Mouse (Mus musculus): ENCODE data around the gene Vasp.
A peak's percentile ranks its signal among the peaks of the same experiment; 100 is the strongest.

Gene Vasp

DNA sequence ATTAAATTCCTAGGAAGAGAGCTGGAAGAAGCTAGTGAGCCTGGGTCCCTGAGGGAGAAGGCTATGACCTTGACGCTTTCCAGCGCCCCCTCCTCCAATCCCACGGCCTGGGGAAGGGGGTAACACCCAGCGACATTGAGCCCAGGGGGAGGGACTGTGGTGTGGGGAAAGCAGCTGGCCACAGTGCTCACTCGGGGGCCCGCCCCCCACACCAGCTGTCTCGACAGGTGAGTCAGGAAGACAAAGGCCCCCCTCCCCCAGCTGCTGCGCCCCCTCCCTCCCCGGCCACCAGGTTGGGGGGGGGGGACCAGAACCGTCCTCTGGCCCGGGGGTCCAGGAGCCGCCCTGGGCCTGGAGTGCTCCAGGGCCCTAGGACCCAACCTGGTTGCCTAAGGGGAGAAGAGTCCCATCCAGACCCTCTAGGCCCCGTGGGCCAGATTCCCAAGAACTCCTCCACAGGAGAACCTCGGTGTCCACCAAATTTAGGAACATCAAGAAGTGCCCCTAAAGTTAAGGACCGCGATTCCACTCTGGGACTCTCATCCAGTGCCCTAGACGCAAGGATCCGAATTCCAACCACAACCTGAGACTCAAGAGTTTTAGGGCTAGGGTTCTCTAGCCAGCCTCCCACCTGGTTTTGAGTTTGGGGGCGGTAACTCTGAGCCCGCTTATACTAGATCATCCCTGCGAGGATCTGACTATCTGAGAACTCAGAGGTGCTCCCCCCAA, 944 bp downstream of the Vasp start:
- DNase-seq (ENCODE audit: low spot score in 2 of 2) = no peak

GRCm38 (mm10) chr7:19269721-19270441, 1.7 kb downstream of the Vasp start:
- DNase-seq (ENCODE audit: low spot score in 2 of 2) = no peak

DNA sequence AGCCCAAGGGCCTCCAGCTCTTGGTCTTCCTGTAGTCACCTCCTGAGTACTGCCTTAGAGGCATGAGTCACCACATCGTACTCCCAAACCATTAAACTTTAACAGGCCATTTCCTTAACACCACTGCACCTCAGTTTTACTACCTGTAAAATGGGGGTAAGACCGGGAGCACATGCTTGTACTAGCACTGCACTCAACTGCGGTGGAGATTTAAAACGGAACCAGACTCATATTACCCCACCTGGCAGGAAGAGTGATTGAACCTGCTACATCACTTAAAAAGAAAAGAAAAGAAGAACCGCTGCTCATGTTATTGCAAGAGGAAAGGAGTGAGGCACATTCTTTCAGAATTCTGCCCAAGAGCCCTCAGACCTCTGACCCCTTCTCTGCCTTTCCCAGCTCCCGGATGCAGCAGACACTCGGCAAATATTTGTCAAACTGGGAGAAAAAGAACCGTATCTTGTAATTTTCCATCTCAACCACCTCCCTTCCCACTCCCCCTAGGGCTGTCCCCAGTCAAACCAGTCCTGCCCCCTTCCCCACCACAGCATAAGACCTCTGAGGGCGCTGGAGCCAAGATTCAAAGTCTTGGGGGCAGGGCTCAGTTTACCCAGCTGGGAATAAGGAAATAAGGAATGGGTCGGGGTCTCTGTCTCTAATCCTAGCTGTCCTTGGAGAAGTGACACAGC, 2.5 kb downstream of the Vasp start:
- DNase-seq (ENCODE audit: low spot score in 2 of 2) = no peak

DNA sequence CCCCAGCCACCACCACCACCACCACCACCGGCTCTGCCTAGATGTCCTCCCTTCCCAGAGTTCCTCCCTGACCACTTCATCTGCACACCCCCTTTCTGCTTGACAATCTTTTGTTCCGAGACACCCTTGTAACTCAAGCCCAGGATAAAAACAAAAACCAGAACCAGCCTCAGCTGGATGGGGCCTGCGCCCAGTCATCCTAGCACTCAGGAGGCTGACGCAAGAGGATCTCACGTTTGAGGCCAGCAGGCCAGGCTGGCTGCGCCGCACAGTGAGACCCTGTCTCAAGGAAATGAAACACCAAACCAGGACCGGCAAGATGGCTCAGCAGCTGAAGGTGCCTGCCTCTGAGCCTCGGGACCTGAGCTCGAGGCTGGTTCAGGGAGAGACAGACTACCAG, 4.6 kb downstream of the Vasp start:
- no peak for DNase-seq (ENCODE audit: low spot score in 2 of 2)

DNA sequence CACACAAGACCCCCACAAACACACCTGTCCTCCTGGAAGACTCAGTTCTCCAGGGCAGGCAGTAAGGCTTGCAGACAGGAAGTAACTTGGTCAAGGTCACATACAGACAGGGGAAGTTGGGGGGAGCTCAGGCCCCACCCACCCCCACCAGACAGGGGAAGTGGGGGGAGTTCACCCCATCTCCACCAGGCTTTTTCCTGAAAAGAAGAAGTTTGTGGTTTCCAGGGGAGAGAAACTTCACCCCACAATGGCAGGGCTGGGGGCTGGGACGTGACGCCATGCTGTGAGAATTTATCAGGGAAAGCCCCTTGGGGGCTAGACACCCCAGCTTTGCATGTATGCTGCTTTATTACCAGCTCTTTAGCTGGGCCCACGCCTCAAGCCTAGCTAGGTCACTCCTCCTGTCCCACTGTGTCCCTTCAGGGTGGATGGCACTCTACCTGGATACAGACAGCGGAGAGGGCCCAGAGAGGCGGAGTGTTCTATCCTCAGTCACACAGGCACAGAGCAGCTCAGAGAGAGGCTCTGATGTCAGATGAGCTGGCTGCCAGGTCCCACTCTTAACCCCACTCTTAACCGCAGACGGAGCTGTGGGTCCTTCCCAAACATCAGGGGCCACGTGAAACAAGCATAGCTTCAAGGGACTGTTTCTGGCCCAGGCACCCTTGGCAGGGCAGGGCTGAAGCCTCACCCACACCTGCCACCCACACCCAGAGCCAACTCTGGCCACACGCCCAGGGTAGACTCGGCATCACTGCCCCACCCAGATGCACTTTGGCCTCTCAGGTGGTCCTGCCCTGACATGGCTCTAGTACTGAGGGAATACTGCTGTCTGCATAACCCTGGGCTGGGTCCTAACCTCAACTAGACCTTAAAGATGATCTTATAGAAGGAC, 5.4 kb downstream of the Vasp start:
- DNase-seq (ENCODE audit: low spot score in 2 of 2) = no peak

DNA sequence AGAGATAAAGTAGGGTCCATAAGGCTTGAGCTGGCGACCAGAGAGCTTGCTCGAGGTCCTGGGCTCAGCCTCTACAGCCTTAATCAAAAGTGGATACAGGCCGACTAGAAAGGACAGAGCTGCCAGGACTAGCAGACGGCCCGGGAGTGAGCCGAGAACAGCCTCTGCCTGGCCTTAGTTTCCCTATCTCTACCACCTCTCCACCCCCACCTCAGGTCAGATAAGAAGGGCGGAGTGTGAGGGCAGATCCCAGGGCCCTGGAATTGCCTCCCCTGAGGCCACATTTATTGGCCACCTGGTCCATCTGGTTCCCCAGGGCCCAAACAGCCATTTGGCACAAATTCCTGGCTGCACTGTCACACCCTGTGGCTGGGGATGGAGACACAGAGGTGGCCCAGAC, 6.5 kb downstream of the Vasp start:
- no peak for DNase-seq (ENCODE audit: low spot score in 2 of 2)

- DNase-seq (ENCODE audit: low spot score in 2 of 2) = no peak
Measured at GRCm38 (mm10) chr7:19258336-19258735, 13.3 kb downstream of the Vasp start.

GRCm38 (mm10) chr7:19257390-19258022, 14.1 kb downstream of the Vasp start:
- peak; percentile 36 to 48 for DNase-seq (ENCODE audit: low spot score in 2 of 2)

DNA sequence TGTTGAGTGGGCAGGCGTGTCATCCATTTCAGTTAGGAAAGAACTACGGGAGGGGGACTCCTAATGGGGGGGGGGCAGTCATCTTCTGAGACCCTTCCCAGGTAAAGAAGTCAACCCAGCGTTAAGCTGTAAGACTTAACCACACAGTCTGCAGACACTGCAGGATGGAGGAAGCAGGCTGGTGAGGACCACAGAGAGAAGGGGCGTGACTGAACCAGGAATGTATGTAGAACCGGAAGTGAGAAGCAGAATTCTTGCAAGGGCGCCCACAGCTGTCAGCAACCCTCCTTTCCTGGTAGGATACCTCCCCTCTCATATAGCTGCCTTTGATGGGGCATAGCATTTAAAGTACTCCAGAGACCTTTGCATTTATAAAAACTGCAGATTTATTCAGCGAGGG, 15.1 kb downstream of the Vasp start:
- DNase-seq (ENCODE audit: low spot score in 2 of 2) = no peak

GRCm38 (mm10) chr7:19255395-19255794, 16.2 kb downstream of the Vasp start:
- no peak for DNase-seq (ENCODE audit: low spot score in 2 of 2)

- DNase-seq (ENCODE audit: low spot score in 2 of 2) = no peak
Measured at GRCm38 (mm10) chr7:19253437-19253836, 18.2 kb downstream of the Vasp start.

DNA sequence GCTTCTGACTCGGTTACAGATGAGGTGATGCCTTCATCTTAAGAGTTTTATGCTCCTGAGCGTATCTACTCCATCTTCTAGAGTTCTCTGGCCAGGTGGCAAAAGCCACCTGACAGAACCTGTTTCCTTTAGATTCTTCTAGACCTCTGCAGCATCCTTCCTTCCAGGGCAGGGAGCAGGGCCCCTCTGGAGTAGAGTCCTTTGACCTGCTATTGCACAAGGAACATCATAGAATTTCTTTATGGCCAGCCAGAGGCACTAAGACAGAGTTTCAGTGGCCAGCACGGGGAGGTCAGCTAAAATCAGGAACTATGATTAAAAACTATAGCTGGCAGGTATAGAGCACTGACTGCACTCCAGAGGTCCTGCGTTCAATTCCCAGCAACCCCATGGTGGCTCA, 19.5 kb downstream of the Vasp start:
- no peak for DNase-seq (ENCODE audit: low spot score in 2 of 2)

DNA sequence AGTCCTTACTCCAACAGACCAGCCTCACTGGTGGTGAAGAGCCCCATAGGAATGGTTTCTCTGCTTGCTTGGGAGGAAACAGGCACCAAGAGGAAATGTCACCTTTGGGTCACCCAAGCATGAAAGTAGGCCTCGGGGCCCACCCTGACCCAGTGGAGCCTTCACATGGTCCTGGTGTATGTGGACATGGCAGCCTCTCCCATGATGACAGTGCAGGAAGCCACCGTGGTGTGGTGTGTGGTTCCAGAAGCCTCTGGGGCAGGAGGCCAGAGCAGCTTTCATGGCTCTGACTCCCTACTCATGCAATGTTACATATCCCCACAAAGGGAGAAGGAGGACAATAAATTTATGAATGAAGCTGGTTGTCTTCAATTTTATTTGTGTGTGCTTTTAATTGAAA, 24.1 kb downstream of the Vasp start:
- no peak for DNase-seq (ENCODE audit: low spot score in 2 of 2)

- no peak for DNase-seq (ENCODE audit: low spot score in 2 of 2)
Measured at GRCm38 (mm10) chr7:19246855-19247254, 24.8 kb downstream of the Vasp start.

GRCm38 (mm10) chr7:19245083-19245482, 26.5 kb downstream of the Vasp start:
- DNase-seq (ENCODE audit: low spot score in 2 of 2) = no peak

DNA sequence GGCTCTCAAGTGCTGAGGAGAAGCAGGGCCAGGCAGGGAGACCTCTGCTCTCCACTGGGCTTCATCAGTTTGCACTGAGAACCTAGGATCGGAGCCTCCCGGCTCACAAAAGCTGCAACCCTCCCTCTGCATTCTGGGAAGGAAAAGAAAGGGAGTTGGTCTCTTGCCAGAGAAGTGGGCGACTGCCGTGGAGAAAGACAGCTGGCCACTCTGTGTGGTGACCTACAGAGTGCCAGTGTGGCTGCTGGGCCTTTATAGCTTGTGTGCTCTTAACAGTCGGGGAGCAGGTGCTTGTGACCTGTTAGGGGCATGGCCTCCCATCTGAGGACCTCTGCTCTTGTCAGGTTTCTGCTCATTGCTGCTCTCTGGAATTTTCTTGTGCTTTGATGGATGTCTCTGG, 27.8 kb downstream of the Vasp start:
- DNase-seq (ENCODE audit: low spot score in 2 of 2) = peak in 1 of 2 experiments; percentile 28

GRCm38 (mm10) chr7:19242005-19242404, 29.6 kb downstream of the Vasp start:
- no peak for DNase-seq (ENCODE audit: low spot score in 2 of 2)

- no peak for DNase-seq (ENCODE audit: low spot score in 2 of 2)
Measured at GRCm38 (mm10) chr7:19240905-19241463, 30.6 kb downstream of the Vasp start.

DNA sequence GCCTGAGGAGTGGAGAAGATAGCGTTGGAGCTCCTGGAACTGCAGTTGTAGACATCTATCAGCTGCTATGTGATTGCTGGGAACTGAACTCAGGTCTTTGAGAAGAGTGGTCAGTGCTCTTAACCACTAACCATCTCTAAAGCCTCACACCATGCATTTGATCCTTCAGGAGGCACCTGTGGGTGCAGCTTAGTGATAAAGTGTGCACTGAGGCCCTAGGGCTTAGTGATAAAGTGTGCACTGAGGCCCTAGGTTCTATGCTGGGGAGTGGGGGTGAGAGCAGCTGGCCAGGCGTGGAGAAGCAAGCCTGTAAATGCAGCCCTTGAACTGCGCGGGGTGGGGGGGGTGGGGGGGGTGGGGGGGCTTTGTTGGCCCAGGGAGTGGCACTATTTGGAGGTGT, 31.6 kb downstream of the Vasp start:
- DNase-seq (ENCODE audit: low spot score in 2 of 2) = no peak

- DNase-seq (ENCODE audit: low spot score in 2 of 2) = peak; percentile 83 to 87
Measured at GRCm38 (mm10) chr7:19239423-19239822, 32.2 kb downstream of the Vasp start.

- DNase-seq (ENCODE audit: low spot score in 2 of 2) = no peak
Measured at GRCm38 (mm10) chr7:19238344-19238743, 33.3 kb downstream of the Vasp start.

All from right cerebral cortex, postnatal 36 days (tissue).